Mouse (Mus musculus) brain, embryonic 14.5 days (tissue): ENCODE measurements around the gene Nup188.

Experiments used
- CTCF ChIP-seq: fragments of 200-500 bp; IDR thresholded peaks from 2 replicates; pipeline ENCODE4 v1.5.1; 2012; ENCODE audit warnings: inconsistent platforms, mild to moderate bottlenecking, moderate library complexity, borderline replicate concordance; ENCODE audit not compliant: insufficient read depth, insufficient read length; ENCODE audit errors: extremely low read depth
- POLR2A ChIP-seq: fragments of 200-500 bp; IDR thresholded peaks from 2 replicates; pipeline ENCODE4 v1.6.1; 2012; ENCODE audit warnings: mild to moderate bottlenecking, inconsistent platforms, borderline replicate concordance; ENCODE audit not compliant: poor library complexity, insufficient read depth, insufficient read length, severe bottlenecking; ENCODE audit errors: extremely low read depth

GRCm38 (mm10) chr2:30269241-30269990, 16.8 kb upstream of the Nup188 start:
- no peak for TF ChIP-seq CTCF
- no peak for TF ChIP-seq POLR2A
